Mouse (Mus musculus): Measurements from ENCODE around the gene Sh3gl2.

DNA sequence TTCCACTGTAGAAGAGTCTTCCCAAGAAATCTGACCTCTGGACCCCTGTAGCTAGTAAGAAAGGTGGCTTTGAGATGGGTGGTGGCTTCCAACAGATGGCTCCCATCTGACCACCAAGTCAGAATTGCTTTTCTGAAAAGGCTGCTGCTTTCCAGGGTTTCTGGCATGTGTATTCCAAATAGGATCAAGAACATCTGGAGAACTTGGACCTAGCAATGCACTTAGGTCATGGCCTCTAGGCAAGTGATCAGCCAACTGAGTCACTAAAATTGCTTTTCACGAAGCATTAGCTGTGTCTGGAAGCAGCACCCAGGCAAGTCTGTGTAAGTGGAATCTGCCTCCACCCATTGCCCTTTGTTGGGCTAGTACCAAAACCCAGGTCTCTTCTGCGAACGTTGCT is 414.3 kb downstream of the Sh3gl2 start:
- TF ChIP-seq POLR2A (IDR thresholded peaks at IDR 0.05; ENCODE audit: insufficient read depth, low read length) (no peak), CTCF (IDR thresholded peaks at IDR 0.05; ENCODE audit: low read depth, low read length) (no peak), EP300 (IDR thresholded peaks at IDR 0.05; ENCODE audit: insufficient read depth, low read depth, low read length) (no peak)
